Mouse (Mus musculus) pancreas, adult 10 weeks (tissue): Measurements from ENCODE around the gene Pilra. TPM values are rescaled to one million over a fixed set of nuclear protein-coding genes. Genes with fewer than 3 reads are reported as not detected.

ENCODE experiments used
- polyA plus RNA-seq: library from polyadenylated mRNA; stranded (reverse); fragments of 350-450 nt; fragmentation: Illumina TruSeq; extraction: RNeasy Lipid Tissue Mini Kit (QIAGEN cat#74804); gene quantifications from one replicate; pipeline ENCODE4 v1.2.3, GENCODE M21; 2015; ENCODE audit warnings: low read depth, low replicate concordance; ENCODE audit not compliant: insufficient read depth

The Pilra gene
- polyA plus RNA-seq, result 2.6 TPM

DNA sequence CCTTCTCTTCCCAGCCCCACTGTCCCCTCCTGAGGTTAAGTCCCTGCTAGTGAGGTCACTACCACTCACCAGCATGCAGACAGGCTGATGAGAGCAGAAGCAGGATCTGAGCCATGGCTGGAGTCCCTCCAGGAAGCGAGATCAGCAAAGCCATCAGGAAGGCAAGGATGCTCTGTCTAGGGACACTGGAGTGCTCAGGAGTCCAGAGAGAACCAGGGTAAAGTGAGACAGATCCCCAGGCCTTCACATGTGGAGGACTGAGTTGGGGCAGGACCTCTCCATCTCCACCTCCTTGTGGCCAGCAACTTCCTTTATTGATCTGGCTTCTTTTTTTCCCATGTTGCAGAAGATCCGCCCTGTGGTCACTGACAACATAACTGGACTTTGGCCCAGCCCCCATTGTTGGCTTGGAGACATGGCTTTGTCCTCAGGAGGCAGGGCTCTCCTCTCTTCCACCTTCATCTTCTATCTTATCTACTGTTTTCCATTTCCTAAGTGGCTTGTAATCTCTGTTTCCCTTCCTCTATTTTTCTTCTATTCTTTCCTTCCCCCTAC lies at the start of gene Pilra:
TSS of gene Pilra (minus strand) at position 316 of the 555 bp plus-strand sequence.

DNA sequence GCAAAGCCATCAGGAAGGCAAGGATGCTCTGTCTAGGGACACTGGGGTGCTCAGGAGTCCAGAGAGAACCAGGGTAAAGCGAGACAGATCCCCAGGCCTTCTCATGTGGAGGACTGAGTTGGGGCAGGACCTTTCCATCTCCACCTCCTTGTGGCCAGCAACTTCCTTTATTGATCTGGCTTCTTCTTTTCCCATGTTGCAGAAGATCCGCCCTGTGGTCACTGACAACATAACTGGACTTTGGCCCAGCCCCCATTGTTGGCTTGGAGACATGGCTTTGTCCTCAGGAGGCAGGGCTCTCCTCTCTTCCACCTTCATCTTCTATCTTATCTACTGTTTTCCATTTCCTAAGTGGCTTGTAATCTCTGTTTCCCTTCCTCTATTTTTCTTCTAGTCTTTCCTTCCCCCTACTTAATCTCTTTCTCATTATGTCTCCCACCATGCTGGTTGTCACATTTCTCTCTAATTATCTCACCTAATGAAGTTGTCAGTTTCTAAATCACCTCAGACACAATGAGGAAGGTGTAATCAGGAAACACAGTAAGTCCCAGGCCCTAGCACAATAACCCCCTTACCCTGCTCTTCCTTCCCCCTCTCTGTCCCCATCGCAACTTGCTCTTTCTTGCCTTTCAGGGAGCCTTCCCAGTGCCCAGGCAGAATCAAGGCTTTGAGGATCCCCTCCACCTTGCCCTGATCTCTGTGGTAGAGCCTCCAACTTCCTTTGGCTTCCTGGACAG lies 35.7 kb upstream of the Pilra start, which contains the start of gene Pilrb2:
TSS of gene Pilrb2 (minus strand) at position 172 of the 737 bp plus-strand sequence.

DNA sequence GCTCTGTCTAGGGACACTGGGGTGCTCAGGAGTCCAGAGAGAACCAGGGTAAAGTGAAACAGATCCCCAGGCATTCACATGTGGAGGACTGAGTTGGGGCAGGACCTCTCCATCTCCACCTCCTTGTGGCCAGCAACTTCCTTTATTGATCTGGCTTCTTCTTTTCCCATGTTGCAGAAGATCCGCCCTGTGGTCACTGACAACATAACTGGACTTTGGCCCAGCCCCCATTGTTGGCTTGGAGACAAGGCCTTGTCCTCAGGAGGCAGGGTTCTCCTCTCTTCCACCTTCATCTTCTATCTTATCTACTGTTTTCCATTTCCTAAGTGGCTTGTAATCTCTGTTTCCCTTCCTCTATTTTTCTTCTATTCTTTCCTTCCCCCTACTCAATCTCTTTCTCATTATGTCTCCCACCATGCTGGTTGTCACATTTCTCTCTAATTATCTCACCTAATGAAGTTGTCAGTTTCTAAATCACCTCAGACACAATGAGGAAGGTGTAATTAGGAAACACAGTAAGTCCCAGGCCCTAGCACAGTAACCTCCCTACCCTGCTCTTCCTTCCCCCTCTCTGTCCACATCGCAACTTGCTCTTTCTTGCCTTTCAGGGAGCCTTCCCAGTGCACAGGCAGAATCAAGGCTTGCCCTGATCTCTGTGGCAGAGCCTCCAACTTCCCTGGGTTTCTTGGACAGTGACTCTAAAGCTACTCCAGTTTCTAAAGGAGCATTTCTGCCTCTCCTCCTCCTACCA lies 22.1 kb upstream of the Pilra start, which contains the start of gene Pilrb1:
TSS of gene Pilrb1 (minus strand) at position 147 of the 751 bp plus-strand sequence.

DNA sequence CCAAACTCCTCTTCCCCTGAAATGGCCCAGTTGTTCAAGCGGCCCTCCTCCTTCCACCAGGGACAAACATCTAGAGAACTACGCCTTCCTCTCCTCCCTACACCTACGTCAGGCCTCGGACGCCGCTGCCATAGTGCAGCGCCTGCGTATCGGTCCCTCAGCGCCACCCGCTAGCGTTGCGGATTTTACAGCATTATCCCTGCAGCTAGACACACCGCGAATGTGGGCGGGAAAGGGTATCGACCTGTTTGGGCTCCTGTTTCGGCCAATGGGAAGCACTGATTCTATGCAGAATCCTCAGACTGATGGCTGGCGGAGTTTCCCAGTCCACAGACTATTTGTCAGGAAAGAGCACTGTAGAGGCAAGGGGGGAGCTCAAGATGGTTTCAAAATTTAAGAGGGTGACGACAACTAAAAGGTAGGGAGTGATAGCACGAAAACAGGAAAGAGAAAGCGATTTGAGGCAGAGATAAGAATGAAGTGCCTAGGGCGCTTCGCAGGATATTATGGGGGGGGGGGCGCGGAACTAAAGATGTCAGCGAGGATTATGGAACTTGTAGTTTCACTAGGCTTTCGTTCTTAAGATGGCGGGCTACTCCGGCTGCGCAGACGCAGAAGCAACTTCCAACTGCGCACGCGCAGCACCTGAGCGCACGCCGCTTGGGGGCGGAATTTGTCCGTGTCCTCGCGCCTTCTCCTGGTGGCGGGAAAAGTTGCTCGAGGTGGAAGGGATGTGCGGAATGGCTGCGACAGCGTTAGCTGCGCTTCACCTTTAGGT lies 48.7 kb downstream of the Pilra start, which contains the start of the genes Mepce and Zcwpw1:
TSS of gene Mepce (minus strand) at position 505 of the 778 bp plus-strand sequence.
TSS of gene Zcwpw1 (plus strand) at position 648 of the 778 bp plus-strand sequence.

DNA sequence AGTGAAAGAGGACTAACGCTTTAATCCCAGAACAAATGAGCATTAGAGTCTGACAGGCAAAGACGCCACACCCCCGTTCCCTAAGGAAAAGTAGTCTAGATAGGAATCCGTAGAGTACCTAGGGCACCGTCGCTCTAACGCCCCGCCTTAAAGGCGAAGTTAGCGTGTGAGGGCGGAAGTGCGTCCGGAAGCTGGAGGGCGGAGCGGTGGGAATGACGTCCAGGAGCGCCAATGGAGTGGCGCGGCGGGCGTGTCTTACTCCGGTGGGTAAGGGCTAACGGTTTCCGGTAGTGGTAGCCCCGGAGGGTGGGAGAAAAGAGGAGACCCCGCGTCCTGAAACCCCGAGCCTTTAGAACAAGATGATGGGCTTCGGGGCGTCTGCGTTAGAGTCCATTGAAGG lies 57.4 kb downstream of the Pilra start, which contains the start of gene Ppp1r35:
TSS of gene Ppp1r35 (plus strand) at position 215 of the 400 bp plus-strand sequence.

Other genes starting within 250 kb of the Pilra start
- gene Mospd3, start 235.2 kb downstream of the Pilra start, polyA plus RNA-seq, result 12.9 TPM
- 52.4 TPM for gene Pcolce, start 222.5 kb downstream of the Pilra start, polyA plus RNA-seq
- not detected for gene Fbxo24, start 207.3 kb downstream of the Pilra start, polyA plus RNA-seq
- 5.2 TPM for gene Lrch4, start 207.2 kb downstream of the Pilra start, polyA plus RNA-seq
- 8.8 TPM for gene Gm20605, start 207.1 kb downstream of the Pilra start, polyA plus RNA-seq
- 41.3 TPM for gene Sap25, start 194.9 kb downstream of the Pilra start, polyA plus RNA-seq
- 0.57 TPM for gene Irs3, start 190.6 kb downstream of the Pilra start, polyA plus RNA-seq
- 3.9 TPM for gene Agfg2, start 151.6 kb downstream of the Pilra start, polyA plus RNA-seq
- gene Nyap1, start 94.7 kb downstream of the Pilra start, polyA plus RNA-seq, result 1.2 TPM
- gene Tsc22d4, start 90.6 kb downstream of the Pilra start, polyA plus RNA-seq, result 16.1 TPM
- 6.1 TPM for gene Ppp1r35, start 57.4 kb downstream of the Pilra start, polyA plus RNA-seq
- gene Mepce, start 48.6 kb downstream of the Pilra start, polyA plus RNA-seq, result 15.2 TPM
- 1.2 TPM for gene Zcwpw1, start 48.5 kb downstream of the Pilra start, polyA plus RNA-seq
- gene Pilrb1, start 21.8 kb upstream of the Pilra start, polyA plus RNA-seq, result not detected
- gene Pilrb2, start 35.5 kb upstream of the Pilra start, polyA plus RNA-seq, result not detected
- gene Cyp3a13, start 85.3 kb upstream of the Pilra start, polyA plus RNA-seq, result 1.7 TPM
- gene Gjc3, start 126.8 kb upstream of the Pilra start, polyA plus RNA-seq, result not detected
- 3.8 TPM for gene Azgp1, start 145.2 kb upstream of the Pilra start, polyA plus RNA-seq
- not detected for gene Smok3a, start 185.0 kb upstream of the Pilra start, polyA plus RNA-seq
- gene Smok3b, start 185.1 kb upstream of the Pilra start, polyA plus RNA-seq, result not detected
- not detected for gene Smok3c, start 216.9 kb upstream of the Pilra start, polyA plus RNA-seq
- gene Zkscan1, start 248.8 kb upstream of the Pilra start, polyA plus RNA-seq, result 2.7 TPM